Mouse (Mus musculus): ENCODE data around the gene Ppm1h.

GRCm38 (mm10) chr10:122738526-122738925 lies 60.0 kb downstream of the Ppm1h start:
- TF ChIP-seq POLR2A (IDR thresholded peaks at IDR 0.05; ENCODE audit: extremely low read depth, insufficient read depth, low read length) = no peak
- TF ChIP-seq CTCF (IDR thresholded peaks at IDR 0.05; ENCODE audit: extremely low read depth, insufficient read depth, low read length) = no peak

Data from cortical plate, adult 2 months (tissue).